Mouse (Mus musculus): Measurements from ENCODE around the gene Trim33. TPM values are rescaled to one million over a fixed set of nuclear protein-coding genes. Genes with fewer than 3 reads are reported as not detected.

Gene Trim33
- 10 to 100 TPM; 58.9 to 60.2 TPM for total RNA-seq (2021)

DNA sequence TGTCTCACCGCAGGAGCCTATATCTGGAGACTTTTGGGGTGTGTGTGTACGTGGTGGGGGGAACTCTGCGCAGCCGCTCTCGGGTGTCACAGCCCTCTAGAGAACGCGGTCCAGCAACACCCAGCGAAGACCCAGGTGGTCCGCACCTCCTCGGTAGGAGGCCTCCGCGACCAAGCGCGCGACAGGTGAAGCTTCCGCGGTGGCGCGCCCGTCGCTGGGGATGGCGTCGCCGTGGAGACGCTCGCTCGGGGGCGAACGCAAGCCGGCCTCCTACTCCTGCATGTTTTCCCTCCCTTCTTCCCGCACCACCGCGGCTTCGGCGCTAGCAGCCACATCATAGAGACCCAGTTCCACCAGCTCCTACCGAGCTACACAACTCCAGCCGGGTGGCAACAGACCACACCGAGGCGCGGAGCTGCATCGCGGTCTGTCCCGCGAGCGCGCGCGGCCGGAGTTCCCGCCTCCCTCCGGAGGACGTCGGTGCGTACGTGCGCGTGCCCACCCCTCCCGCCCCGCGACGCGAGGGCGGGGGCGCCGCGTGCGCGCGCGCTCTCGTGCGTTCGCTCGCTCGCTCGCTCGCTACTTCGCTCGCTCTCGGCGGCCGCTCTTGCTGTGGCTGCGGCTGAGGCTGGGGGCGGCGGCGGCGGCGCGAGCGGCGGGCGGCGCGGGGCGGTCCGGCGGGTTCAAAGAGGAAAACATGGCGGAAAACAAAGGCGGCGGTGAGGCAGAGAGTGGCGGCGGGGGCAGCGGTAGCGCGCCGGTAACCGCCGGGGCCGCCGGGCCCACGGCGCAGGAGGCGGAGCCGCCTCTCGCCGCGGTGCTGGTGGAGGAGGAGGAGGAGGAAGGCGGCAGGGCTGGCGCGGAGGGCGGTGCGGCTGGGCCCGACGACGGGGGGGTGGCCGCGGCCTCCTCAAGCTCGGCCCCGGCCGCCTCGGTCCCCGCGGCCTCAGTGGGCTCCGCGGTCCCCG, at the start of gene Trim33:
Trim33 (plus strand) TSS at position 112 of the 968 bp plus-strand sequence.
- intact Hi-C loops (cut with DNase I): no loop called here

DNA sequence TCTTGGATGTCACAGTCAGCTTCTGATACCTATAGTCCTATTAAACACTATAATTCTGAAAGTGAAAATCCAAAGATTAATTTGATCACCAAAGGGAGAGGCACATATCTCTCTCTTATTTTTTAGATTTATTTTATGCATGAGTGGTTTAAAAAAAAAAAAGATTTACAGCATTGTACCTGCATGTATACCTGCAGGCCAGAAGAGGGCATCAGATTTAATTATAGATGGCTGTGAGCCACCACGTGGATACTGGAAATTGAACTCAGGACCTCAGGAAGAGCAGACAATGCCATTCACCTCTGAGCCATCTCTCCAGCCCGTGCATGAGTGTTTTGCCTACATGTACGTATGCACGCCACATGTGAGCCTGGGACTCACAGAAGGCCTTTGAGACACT, 46.7 kb upstream of the Trim33 start:
- intact Hi-C loops (cut with DNase I): no loop called here
- no peak for DNase-seq (ENCODE audit: extremely low spot score in 1 of 2, low spot score in 2 of 2)

More for the DNA sequence above, at the start of gene Trim33:
- DNase-seq (ENCODE audit: extremely low spot score in 1 of 2, low spot score in 2 of 2): peak; percentile 80 to 94

DNA sequence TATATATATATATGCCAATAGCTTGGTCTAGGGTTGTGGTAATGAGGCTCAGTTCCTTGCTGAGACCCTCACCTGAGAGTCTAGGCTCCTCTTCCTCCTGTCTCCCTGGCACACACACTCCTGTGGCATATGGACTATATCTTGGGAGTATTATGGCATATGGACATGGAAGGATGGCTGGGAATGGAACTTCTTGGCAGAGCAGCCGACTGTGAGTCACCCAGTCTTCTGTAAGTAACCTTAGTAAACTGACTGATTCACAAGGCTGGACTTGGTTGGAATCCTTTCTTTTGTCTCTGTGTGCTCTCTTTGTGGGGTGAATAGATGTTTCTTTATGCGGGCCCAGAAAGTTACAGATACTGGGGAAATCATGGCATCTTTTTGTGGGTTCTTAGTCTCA, 37.6 kb upstream of the Trim33 start:
- no peak for DNase-seq (ENCODE audit: extremely low spot score in 1 of 2, low spot score in 2 of 2)
- intact Hi-C loops (cut with DNase I): no loop called here

- intact Hi-C loops (cut with DNase I): no loop called here
- no peak for DNase-seq (ENCODE audit: extremely low spot score in 1 of 2, low spot score in 2 of 2)
These were observed 36.9 kb upstream of the Trim33 start for GRCm38 (mm10) chr3:103242156-103242555.

GRCm38 (mm10) chr3:103243491-103243890, 35.6 kb upstream of the Trim33 start:
- DNase-seq (ENCODE audit: extremely low spot score in 1 of 2, low spot score in 2 of 2): no peak
- intact Hi-C loops (cut with DNase I): no loop called here

- intact Hi-C loops (cut with DNase I): no loop called here
- DNase-seq (ENCODE audit: extremely low spot score in 1 of 2, low spot score in 2 of 2): no peak
These were observed 32.3 kb upstream of the Trim33 start for GRCm38 (mm10) chr3:103246627-103247260.

- intact Hi-C loops (cut with DNase I): no loop called here
- DNase-seq (ENCODE audit: extremely low spot score in 1 of 2, low spot score in 2 of 2): no peak
These were observed 22.8 kb upstream of the Trim33 start for GRCm38 (mm10) chr3:103256089-103256819.

DNA sequence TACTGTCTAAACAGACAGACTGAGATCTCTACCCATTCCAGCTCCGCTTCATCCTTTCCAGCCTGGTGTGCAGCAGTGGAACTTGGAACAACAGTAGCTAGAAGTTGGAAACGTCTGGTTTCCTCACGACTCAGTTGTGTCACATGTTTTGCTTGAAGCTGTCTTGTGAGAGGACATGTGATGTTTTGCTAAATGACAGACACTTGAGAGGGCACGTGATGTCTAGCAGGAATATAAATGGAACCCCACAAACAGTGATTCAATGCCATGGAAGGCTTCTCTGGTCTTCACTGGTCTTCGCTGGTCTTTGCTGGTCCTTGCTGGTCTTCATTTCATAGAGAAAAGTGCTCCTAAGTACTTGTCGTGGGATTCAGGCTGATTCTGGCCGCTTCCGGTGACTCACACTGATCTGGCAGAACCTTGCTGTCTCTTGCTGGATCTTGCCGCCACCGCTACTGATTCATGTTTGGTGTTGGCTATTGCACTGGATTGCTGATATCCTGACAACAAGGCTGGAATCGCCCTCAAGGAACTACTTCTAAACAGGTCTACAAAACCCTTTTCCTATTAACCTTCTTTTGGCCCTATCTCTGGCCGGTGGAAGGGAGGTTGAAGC, 16.2 kb upstream of the Trim33 start:
- DNase-seq (ENCODE audit: extremely low spot score in 1 of 2, low spot score in 2 of 2): no peak
- intact Hi-C loops (cut with DNase I): no loop called here

- intact Hi-C loops (cut with DNase I): no loop called here
- peak; percentile 8 to 31 for DNase-seq (ENCODE audit: extremely low spot score in 1 of 2, low spot score in 2 of 2)
These were observed 422 bp upstream of the Trim33 start for GRCm38 (mm10) chr3:103278561-103279181.

GRCm38 (mm10) chr3:103280241-103280761, 1.2 kb downstream of the Trim33 start:
- intact Hi-C loops (cut with DNase I): no loop called here

DNA sequence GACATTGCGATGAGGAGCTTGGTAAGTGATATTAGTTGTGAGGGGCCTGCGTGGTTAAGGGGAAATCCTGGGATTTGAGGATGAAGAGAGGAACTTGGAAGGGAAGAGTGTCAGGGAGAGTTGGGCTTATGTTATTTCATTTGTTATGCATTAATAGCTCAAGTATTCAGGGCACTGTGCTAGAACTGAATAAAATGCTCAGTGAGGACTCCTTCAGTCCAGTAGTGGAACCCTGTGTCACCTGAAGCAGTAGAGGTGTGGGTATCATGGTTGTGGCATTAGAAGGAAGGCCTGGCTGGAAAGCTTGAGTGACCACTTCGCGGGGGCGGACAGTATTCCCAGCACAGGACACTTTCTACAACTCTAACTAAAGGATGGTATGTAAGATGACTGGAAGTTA, 1.8 kb downstream of the Trim33 start:
- intact Hi-C loops (cut with DNase I): no loop called here
- no peak for DNase-seq (ENCODE audit: extremely low spot score in 1 of 2, low spot score in 2 of 2)

More at GRCm38 (mm10) chr3:103280241-103280761, 1.2 kb downstream of the Trim33 start:
- peak; percentile 31 to 78 for DNase-seq (ENCODE audit: extremely low spot score in 1 of 2, low spot score in 2 of 2)

GRCm38 (mm10) chr3:103288761-103289160, 9.7 kb downstream of the Trim33 start:
- intact Hi-C loops (cut with DNase I): no loop called here

GRCm38 (mm10) chr3:103291087-103291486, 12.0 kb downstream of the Trim33 start:
- no peak for DNase-seq (ENCODE audit: extremely low spot score in 1 of 2, low spot score in 2 of 2)

More at GRCm38 (mm10) chr3:103288761-103289160, 9.7 kb downstream of the Trim33 start:
- DNase-seq (ENCODE audit: extremely low spot score in 1 of 2, low spot score in 2 of 2): no peak

GRCm38 (mm10) chr3:103305411-103305982, 26.4 kb downstream of the Trim33 start:
- intact Hi-C loops (cut with DNase I): no loop called here
- no peak for DNase-seq (ENCODE audit: extremely low spot score in 1 of 2, low spot score in 2 of 2)

More at GRCm38 (mm10) chr3:103291087-103291486, 12.0 kb downstream of the Trim33 start:
- intact Hi-C loops (cut with DNase I): no loop called here

DNA sequence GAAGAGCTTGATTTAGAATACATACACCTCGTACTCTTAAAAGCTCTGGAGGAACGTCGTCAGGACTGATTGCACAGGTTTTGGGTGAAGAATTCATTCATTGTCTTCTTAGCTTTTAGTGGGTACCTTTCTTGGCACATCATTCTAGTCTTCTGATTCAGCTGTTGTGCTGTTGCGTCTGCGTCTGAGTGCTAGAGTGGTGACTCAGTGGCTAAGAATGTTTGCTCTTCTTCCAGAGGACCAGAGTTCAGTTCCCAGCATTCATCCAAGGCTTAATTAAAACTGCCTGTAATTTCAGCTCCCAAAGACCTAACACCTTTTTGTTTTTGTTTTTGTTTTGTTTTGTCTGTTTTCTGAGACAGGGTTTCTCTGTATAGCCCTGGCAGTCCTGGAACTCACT, 30.2 kb downstream of the Trim33 start:
- DNase-seq (ENCODE audit: extremely low spot score in 1 of 2, low spot score in 2 of 2): no peak
- intact Hi-C loops (cut with DNase I): no loop called here

GRCm38 (mm10) chr3:103309750-103310149, 30.7 kb downstream of the Trim33 start:
- no peak for DNase-seq (ENCODE audit: extremely low spot score in 1 of 2, low spot score in 2 of 2)
- intact Hi-C loops (cut with DNase I): no loop called here

DNA sequence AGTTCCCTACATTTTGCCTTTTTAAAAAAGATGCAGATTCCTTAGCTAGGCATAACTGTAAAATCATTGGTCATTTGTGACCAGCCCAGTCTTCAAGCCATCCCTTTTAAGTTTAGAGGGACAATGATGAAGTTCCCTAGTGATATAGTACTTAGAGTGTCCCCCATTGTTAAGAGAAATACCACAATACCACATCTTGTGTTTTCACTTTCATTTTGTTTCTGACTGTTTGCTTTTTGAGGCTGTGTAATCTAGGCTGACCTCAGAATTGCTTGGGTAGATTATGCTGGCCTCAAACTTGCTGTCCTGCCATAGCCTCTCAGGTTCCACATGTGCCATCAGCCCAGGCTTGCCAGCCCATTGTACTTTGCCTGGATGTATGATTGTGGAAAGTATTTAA, 35.2 kb downstream of the Trim33 start:
- no peak for DNase-seq (ENCODE audit: extremely low spot score in 1 of 2, low spot score in 2 of 2)
- intact Hi-C loops (cut with DNase I): no loop called here

DNA sequence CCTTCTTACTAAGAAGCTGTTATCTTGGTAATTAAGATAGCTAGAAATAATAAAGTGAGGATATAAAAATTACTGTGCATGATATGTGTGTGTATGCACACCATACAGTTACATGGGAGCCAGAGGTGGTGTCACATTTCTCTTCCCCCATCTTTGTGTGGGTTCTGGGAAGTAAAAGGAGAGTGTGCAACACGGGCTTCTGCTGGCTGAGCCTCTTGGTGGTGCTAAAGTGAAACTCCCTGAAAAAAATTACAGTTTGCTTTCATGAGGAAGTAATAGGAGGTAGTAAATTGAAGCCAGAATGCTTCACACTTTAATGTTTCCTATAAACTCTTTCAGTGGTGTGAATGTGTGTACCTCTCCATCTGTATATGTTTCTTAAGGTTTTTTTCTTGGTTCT, 56.3 kb downstream of the Trim33 start:
- intact Hi-C loops (cut with DNase I): loop anchor here (10.0 kb wide), 1 partner anchor 161 kb away; the partner anchor contains the start of gene Bcas2
- no peak for DNase-seq (ENCODE audit: extremely low spot score in 1 of 2, low spot score in 2 of 2)

Data from left cerebral cortex, postnatal 10 days (tissue).